Mouse (Mus musculus) mesoderm, embryonic 11.5 days (tissue): Measurements from ENCODE around the gene Myo18a.

ENCODE experiments used
- DNase-seq: peaks from one replicate; pipeline ENCODE4 v3.0.0-alpha.2; 2012; ENCODE audit warnings: low read depth, low spot score

The Myo18a gene

GRCm38 (mm10) chr11:77771879-77772713 lies 9.1 kb downstream of the Myo18a start:
- DNase-seq = no peak

GRCm38 (mm10) chr11:77775701-77776400 lies 12.8 kb downstream of the Myo18a start:
- DNase-seq = no peak

- DNase-seq = no peak
Observed at GRCm38 (mm10) chr11:77777436-77777835, 14.4 kb downstream of the Myo18a start.

- no peak for DNase-seq
Observed at GRCm38 (mm10) chr11:77777937-77778336, 14.9 kb downstream of the Myo18a start.

- DNase-seq = no peak
Observed at GRCm38 (mm10) chr11:77779240-77779639, 16.2 kb downstream of the Myo18a start.

- no peak for DNase-seq
Observed at GRCm38 (mm10) chr11:77781088-77781487, 18.0 kb downstream of the Myo18a start.

- DNase-seq = no peak
Observed at GRCm38 (mm10) chr11:77782104-77782815, 19.2 kb downstream of the Myo18a start.

- no peak for DNase-seq
Observed at GRCm38 (mm10) chr11:77783211-77783746, 20.2 kb downstream of the Myo18a start.

- no peak for DNase-seq
Observed at GRCm38 (mm10) chr11:77783747-77784646, 21.0 kb downstream of the Myo18a start.

GRCm38 (mm10) chr11:77784894-77785293 lies 21.8 kb downstream of the Myo18a start:
- no peak for DNase-seq

GRCm38 (mm10) chr11:77785396-77785767 lies 22.3 kb downstream of the Myo18a start:
- peak; percentile 81 for DNase-seq

GRCm38 (mm10) chr11:77785768-77786561 lies 22.9 kb downstream of the Myo18a start:
- DNase-seq = no peak

GRCm38 (mm10) chr11:77787707-77788106 lies 24.7 kb downstream of the Myo18a start, which contains the start of gene Gm10277:
TSS of gene Gm10277 (minus strand) at chr11:77787747.
- no peak for DNase-seq

- DNase-seq = no peak
Observed at GRCm38 (mm10) chr11:77789512-77789911, 26.5 kb downstream of the Myo18a start.

GRCm38 (mm10) chr11:77790286-77790685 lies 27.2 kb downstream of the Myo18a start:
- DNase-seq = no peak

- peak; percentile 47 for DNase-seq
Observed at GRCm38 (mm10) chr11:77791241-77791727, 28.2 kb downstream of the Myo18a start.

GRCm38 (mm10) chr11:77791752-77792565 lies 28.9 kb downstream of the Myo18a start:
- DNase-seq = no peak

- DNase-seq = no peak
Observed at GRCm38 (mm10) chr11:77792566-77792909, 29.5 kb downstream of the Myo18a start.
